Mouse (Mus musculus) CD4-positive, CD25-positive, alpha-beta regulatory T cell, adult 2 months (primary cell): ENCODE results near the gene Atr.
A peak's percentile ranks its signal among the peaks of the same experiment; 100 is the strongest.

Experiments
- DNase-seq: peaks from one replicate; pipeline ENCODE4 v3.0.0-alpha.2; 2012; ENCODE audit warnings: low read depth, low spot score

Atr gene

DNA sequence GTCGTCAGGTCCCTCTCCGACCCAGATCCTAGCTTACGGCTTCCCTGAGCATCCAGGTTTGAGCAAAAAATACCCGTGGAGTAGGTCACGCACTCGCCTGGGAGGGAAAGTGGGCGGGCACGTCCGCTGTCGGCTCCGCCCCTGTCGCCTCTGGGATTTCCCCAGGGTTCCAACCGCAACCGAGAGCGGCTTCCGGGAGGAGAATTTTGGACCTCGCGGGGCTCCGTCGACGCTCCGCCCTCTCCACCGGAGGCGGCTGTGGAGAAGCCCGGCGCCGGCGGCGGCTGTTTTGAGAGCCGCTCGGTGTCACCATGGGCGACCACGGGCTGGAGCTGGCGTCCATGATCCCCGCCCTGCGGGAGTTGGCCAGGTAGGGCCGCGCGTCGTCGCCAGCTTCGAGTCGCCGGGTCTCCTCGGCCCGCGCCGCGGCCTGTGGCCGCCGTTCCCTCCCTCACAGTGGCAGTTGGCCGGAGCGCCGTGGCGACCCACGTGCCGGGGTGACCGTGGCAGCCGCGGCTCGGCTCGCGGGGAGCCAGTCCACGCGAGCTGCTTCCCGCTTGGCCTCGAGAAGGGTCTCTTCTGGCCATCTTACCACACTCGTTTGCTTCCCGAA is at the start of gene Atr:
Atr (plus strand) TSS at position 184 of the 613 bp plus-strand sequence.
- peak; percentile 97 for DNase-seq

DNA sequence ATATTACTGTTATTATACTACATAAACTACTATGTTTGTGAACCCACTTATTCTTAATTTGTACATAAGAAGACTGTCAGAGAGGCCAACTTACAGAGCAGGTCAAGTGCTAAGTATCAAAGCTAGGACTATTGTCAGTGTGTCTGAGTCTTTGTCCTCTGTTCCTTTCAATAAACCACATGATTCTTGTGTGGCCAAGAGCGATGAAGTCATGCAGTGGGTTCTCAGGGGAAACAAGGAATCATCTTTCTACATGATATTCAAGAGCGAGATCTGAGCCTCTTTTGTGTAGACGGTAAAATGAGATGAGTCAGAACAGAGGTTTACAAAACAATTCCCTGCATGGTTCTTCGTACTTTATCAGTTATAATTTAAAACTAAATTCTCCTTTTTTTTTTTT is 47.8 kb upstream of the Atr start:
- DNase-seq: no peak

DNA sequence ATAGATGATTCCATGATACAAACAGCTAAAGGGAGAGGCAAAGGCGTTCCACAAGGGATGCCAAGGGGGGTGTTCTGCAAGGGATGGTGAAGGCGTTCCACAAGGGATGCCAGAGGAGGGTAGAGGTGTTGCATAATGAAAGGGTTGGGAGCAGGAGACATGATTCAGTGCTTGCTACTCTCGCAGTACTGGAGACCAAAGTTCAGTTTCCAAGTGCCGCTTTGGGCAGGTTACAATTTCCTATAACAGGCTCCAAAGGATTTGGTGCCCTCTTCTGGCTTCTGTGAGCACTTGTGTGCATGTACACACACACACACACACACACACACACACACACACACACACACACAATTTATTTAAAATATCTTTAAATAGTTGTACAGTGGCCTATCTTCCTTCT is 45.6 kb upstream of the Atr start:
- DNase-seq: no peak

DNA sequence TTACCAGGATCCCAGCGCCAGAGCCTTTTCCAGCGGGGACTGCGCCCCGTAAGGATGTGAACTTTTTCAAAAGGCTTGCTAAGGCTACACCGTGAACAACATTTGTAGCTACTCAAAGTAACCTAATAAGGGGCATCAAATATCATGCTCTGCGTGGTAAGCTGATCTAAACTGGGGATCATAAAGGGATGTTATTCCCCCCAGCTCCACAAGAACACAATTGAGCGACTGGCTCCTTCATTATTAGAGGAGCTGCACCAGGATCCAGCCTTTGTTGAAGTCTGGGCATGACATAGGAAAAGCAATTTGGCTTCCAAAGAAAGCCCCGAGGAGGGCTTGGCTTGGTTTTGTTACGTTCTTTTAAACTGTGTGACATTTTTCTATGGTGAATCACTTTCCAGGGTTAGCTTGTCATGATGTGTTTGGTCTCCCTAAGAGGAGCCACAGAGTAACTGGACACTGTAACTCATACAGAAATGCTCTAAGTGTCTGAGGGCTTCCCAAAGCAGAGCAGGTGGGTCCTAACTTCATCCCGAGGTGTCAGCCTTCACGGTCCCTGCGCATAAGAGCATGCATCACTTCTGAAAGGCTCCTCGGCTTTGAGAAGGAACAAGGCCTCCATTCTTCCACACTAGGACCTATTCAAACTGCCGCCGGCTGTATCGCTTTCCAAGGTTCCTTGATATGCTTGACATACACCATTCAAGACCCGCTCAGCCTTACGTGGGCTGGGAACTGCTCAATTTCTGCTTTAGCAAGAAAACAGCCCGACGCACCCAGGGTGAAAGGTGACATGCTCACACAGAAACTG is 43.5 kb upstream of the Atr start:
- DNase-seq: no peak

DNA sequence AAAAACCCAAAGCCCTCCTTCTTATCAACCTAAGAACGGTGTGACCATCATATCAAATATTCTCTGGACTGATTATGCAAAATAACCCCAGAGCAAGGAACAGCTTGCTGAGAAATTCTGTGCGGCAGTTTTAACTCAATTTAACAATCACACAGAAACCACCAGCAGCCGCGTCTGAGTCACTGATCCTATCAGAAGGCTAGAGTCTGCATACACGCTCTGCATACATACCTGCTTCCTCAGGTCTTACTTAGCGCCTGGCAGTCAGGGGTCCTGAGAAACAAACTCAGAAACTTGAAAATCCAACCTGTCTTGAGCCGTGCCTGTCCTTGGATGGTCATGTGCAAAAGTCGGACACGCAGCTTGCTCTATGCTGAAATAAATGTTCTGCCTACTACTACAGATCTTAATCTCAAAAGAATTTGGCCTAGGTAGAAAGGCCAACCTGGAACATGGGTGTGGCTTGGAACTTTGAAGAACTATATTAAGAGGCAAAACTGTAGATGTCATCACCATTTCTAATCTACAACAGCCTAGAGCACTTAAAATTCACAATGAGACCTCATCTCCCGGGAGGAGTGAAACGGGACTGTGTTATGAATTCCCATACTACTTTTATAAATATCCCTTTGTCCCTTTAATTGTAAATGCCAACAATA is 42.3 kb upstream of the Atr start:
- DNase-seq: no peak

DNA sequence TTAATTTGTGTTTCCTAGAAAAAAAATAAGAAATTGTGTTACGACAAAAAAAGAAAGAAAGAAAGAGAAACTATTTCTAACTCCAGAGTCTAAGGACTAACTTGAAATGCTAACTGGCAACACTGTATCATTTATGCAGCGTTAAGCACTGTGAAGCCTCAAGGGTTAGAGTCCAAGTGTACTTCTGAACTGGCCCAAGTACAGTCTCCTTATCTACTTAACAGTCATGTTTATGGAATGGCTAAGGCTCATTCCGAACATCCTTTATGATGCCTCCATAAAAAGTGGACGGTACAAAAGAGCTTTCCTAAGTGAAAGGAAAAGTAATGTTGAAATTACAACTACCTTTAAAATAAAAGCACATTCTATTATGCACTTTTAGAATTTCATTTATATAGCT is 41.7 kb upstream of the Atr start:
- DNase-seq: no peak

DNA sequence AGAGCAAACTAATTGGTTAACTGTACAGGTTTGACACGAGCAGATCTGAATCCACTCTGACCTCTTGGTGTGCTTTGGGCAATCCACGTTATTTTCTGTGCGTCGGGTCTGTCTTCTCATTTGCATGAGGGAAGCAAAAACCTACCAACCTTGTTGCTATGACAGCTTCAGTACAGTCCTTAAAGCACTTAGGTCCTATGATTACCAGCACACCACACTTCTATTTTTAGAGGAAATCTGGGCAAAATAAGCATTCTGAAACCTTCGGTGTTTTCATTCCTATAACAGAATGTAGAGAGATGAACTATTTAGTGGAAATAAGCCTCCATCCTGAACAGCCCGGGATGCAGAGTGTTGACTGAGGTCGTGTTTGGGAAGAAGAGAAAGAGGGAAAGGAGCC is 34.9 kb upstream of the Atr start:
- DNase-seq: no peak

DNA sequence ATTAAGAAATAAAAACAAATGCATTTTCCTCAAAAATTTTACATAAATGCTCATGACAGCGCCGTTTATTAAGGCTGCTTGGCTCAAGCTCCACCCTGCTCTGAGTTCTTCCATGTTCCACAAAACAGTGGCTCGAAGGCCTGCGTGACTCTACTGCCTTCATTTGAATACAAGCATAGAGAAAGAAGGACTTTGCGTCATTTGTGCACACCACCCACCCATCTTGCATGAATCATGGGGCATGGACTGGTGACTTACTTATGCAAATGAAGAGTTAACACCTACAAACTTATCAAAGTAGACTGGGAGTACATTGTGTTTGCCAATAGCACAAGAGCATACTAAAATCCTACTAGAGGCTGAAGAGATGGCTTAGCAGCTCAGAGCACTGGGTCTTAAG is 29.8 kb upstream of the Atr start:
- no peak for DNase-seq

DNA sequence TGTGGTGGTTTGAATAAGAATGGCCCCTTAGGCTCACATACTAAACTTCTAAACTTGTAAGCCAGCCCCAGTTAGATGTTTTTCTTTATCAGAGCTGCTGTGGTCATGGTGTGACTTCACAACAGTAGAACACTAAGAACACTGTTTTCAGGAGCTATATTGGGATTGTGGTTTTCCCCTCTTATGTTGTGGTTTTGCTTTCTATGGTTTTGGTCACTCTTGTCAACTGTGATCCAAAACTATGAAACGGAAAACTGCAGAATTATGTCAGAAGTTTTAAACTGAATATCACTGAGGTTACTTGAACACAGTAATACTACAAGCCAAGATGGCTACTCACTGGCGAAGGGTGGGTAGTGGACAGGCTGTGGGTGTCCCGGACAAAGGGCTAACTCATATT is 24.6 kb upstream of the Atr start:
- no peak for DNase-seq

DNA sequence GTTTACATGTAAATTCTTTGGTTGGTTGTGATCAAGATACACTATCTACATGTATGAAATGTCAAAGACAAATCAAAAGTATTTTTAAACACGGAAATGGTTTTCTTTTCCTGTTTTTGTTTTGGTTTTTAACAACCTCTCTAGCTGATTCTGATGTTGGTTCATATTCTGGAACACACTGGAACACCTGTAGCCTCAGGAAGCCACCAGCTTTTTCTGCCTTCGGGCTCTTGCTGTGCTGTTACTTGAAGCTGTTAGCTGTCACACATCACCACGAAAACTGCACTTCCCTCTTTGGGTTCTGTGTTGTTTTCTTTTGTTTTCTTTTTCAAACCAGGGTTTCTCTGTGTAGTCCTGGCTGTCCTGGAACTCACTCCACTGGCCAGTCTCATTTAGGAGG is 22.6 kb upstream of the Atr start:
- no peak for DNase-seq

DNA sequence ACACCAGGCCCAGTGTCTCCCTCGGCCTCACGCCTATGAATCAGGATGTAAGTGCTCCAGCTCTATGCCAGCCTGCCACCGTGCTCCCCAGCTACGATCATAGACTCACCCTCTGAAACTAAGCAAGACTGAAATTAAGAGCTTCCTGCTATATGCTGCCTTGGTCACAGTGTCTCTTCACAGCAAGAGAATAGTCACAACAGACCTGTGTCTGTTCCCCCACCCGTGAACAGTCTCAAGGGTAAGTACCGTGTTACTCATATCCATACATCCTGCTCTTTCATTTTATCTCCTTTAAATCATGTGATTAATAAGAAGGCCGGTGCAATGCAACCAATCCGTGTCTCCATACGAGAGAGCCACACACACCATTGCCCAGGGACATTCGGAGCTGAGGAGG is 21.7 kb upstream of the Atr start:
- DNase-seq: peak; percentile 24

DNA sequence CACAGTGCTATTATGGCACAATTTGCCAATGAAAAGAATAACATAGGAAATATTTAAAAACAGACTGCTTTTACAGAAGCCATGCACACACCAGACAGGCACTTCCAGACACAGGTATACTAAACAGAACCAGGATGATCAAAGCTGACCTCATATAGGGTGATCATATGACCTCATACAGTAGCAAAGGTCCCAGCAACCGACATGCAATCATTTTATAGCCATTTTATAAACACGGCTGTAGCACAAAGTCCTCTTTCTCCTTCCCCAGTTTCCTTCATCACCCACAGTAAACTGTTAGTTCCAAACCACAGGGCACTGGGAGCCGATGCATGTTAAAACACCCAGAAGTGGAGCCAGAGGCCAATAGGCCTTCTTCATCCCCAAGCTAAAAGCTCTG is 18.0 kb upstream of the Atr start:
- no peak for DNase-seq

DNA sequence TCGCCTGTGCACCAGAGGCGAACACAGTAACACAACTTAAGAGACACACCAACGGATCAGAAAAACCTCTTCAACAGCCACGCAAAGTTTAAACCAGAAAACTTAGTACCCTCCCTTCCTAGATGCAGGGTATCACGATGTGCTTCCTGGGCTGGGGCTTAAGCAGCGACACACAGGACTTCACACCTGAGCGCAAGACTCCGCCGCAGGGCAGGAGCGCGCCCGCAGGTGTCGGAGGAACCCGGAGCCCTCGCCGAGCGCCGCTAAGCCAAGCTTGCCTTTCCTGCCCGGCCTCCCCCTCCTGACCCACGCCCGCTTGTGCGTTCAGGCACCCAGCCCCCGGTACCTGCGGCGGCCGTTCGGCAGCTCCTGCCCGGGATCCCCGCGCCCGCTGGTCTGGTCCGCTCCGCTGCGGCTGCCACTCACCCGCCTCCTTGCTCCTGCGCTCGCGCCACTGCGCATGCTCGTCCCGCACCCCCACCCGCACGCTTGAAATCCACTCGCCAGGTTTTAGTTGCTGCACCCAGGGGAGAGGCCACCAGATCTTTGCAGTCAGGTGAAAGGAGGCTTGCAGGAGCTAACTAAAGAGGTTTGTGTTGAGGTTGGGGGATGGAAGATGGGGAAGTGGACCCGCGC is 12.5 kb upstream of the Atr start, which contains the start of gene Pls1:
Pls1 (minus strand) TSS at position 487 of the 636 bp plus-strand sequence.
- peak; percentile 84 for DNase-seq

DNA sequence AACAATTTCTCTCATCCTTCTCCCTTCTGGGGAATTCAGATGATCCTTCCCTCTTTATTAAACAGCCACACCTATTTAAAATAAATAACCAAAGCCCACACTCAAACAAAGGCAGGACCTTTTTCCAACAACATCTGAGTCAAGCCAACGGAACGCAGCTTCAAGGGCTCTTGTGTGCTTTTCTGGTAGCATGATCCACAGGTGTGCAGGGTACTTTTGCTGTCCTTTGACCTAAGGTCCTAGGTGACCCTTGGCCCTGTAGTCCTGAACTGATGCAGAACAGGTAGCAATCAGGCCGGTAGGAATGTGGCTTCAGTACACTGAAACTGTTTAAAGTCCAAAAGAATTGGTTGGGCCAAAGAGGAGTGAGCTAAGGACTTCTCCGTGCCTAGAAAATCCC is 11.7 kb upstream of the Atr start:
- no peak for DNase-seq

DNA sequence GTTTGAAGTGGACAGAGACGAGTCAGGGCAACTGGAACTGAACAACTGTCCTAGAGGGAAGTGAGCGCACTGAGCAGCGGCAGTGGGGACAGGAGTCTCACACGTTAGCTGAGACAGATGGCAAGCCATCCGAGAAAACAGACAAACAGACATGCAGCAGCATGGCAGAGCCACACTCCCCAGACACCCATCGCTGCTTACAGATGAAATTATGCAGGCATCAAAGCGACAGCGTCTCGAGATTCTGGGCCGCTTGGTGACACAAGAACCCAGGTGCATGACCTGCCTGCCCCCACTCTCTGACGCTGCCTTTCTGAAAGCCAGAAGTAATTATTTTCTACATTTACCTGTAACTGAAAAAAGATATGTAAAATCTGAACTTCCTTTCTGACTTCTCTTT is 5.7 kb upstream of the Atr start:
- no peak for DNase-seq

DNA sequence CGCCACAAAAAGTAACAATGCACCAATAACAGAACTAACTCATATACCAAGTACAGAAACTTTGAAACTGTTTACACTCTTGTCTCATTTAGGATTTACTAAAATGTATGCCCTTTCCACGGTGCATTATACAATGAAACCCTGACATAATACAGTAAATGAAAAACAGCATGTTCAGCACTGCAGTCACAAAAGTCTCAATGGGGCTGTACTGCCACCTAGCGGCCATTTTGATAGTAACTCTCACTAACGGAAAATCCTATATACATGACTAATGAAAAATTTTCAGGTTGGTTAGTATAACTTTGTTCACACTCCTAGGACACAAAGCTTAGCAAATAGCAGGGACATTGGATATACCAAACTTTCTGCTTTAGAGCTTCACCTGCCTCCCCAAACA is 4.5 kb upstream of the Atr start:
- peak; percentile 89 for DNase-seq

DNA sequence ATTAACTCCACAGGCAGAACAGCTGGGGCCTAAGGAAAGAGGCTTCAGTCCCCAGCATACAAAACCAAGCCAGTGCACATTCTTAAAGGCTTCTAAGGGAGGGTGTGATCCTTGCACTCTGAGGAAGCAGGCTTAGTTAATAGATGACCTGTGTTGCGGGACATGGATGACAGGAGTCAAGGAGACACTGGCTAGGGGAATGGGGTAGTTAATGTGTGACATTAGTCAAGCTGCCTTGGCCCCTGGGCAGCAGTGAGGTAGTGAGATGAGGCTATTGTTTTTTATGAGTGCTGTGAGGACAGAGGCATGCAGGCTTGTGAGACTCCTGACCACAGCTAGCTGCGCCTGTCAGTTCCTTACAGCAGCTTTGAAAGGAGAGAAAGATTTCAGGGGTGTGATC is 2.5 kb upstream of the Atr start:
- DNase-seq: no peak

DNA sequence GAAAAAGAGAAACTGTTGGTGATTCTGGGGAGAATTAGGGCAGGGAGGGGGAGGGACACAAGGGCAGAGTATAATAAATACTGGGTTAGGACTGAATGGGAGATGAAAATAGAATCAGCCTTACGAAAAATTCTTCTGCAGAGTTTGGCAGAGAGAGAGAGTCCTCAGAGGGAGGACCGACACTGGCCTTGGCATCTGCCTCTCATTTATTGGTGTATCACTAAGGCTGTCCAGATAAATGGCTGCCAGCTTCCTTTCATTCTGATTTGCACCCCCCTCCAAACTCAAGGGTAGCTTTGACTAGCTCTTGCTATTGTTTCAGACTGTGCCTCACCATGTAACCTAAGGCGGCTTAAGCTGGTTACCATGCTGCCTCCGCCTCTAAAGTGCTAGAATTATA is 1.4 kb upstream of the Atr start:
- no peak for DNase-seq

DNA sequence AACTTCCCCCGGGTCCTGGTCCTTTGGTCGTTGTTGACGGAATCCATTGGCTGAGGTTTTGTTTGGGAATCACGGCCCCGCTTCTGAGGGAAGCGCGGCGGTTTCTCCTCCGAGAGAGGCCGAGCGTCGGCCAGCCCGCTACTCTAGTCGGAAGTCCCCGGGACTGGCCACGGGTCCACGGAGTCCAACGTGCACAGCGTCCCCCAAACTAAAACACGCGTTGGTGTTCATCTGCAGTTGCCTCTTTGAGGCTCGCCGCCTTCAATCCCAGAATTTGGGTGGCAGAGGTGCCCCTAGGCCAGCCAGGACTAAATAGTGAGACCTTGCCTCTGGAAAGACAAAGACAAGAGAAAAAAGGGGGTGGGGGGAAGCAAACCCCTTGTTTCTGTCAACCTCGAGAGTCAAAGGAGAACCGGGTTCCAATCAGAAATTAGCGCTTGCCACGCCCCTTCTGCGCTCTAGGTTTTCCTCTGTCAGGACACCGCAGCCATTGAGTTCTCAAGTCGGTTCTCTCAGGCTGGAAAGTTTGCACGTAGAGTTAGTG is 702 bp downstream of the Atr start:
- DNase-seq: peak; percentile 74

DNA sequence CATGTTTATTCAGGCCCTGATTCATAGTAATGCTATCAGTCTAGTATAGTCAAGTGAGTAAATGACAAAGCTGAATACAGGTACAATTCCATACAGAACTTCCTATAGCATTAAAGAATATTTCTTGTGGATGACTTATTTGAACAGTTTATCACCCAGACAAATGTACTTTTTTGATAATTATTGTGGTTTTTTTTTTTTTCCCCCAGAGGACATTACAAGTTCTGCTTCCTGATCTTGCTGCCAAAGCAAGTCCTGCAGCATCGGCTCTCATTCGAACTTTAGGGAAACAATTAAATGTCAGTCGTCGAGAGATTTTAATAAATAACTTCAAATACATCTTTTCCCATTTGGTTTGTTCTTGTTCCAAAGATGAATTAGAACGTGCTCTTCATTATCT is 20.8 kb downstream of the Atr start:
- no peak for DNase-seq

DNA sequence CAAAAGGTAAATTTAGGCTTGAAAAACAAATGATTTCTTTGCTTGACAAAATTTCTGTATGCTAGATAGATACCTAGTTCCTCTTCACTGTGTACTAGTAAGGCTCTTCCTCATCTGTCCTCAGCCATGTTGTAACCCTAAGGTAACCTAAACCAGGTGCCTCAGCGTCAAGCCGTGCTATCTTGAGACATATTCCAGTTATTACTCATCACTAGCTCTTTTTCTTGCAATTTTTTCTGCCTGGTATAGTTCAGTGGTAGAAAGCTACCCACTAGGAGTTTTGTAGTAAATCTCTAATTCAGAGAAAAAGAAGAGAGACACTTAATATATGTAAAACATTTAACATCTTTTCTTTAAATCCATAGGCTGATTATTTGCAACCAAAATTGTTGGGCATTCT is 25.4 kb downstream of the Atr start:
- no peak for DNase-seq

DNA sequence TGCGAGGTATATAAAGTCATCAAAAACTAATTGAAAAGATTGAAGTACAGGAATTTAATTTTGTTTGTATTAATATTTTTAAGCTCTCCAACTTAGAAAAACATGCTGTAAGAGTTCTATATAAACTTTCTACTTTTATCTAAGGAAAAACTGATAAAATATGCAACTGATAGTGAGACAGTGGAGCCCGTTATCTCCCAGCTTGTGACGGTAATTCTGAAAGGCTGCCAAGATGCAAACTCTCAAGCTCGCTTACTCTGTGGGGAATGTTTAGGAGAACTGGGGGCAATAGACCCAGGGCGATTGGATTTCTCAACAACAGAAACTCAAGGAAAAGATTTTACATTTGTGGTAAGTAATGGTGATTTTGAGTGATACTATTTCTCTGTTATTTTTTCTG is 40.0 kb downstream of the Atr start:
- DNase-seq: no peak
